Mouse (Mus musculus) neutrophil, adult 59 days (primary cell): ENCODE data around the gene Mrpl49. TPM values are rescaled to one million over a fixed set of nuclear protein-coding genes. Genes with fewer than 3 reads are reported as not detected.

Experiments used
- total RNA-seq, 2 experiments: library from RNA; stranded (reverse); gene quantifications; 1 replicate in 1 of 2; 2 replicates in 1 of 2; pipeline ENCODE4 v1.2.4; 2023

Mrpl49 gene
- 10 to 100 TPM; 15.8 to 16.7 TPM for total RNA-seq

DNA sequence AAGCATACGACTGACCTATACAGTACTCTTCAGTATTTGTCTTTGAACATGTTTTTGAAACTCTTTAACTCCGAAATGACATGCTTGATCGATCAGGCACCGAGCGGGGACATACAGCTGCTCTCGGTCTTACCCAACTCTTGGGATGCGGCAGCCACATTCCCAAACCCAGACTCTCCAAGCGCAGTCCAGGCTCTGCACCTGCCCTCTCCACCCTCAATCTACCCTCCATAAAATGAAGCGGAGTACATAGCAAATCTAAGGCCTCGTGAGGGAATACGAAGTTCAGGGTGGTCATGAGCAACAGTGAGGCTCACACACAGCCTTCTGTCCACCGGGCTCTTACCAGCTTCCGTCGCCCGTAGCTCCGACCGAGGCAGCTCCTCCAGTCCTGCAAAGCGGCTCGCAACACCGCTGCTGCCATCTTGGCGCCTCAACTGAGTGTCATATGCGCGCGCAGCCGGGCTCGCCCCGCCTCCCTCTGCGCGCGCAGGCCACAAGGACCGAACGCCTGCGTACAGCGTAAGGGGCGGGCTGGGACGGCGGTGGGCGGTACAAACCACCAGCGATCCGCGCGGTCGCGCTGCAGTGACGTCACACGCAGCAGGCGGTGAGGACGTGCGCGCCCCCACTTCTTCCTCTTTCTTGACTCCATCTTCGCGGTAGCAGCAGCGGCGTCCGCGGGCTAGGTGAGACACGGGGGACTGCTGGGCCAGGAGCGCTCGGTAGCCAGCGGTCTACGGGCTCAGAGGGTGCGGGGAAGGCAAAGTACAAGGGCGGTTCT lies at the start of gene Mrpl49, which contains the start of gene Fau:
Gene Mrpl49, minus strand, starts transcription at position 473 of the 784 bp plus-strand sequence.
Gene Fau, plus strand, starts transcription at position 532 of the 784 bp plus-strand sequence.

GRCm38 (mm10) chr19:6105586-6105985 lies 48.0 kb upstream of the Mrpl49 start, which contains the start of gene Naaladl1:
Naaladl1 (plus strand) TSS chr19:6105782.

GRCm38 (mm10) chr19:6094119-6094518 lies 36.5 kb upstream of the Mrpl49 start, which contains the start of gene AC131692.1:
AC131692.1 (plus strand) TSS chr19:6094419.

GRCm38 (mm10) chr19:6084478-6085248 lies 27.1 kb upstream of the Mrpl49 start, which contains the start of the genes Zfpl1 and Cdca5:
Zfpl1 (minus strand) TSS chr19:6084956.
Cdca5 (plus strand) TSS chr19:6084983.

DNA sequence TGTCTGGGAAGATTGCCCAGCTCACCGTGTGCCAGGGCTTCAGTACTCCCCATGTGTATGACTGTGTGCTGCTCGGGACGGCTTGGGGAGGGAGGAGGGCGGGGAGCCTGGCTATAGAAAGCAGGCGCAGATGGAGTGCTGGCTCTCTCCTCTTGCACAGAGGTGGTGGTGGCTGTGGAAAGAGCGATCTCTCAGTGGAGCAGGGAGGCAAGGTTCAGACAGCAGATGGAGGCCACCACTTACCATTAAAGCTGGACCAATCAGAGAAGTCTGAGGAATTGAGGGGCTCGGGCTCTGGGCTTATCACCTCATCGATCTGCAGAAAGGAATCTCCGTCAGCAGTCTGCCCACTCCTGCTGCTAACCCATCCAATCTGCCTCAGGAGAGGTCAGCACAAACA lies 24.6 kb upstream of the Mrpl49 start, which contains the start of gene Gm28374:
Gene Gm28374, minus strand, starts transcription at position 101 of the 400 bp plus-strand sequence.

DNA sequence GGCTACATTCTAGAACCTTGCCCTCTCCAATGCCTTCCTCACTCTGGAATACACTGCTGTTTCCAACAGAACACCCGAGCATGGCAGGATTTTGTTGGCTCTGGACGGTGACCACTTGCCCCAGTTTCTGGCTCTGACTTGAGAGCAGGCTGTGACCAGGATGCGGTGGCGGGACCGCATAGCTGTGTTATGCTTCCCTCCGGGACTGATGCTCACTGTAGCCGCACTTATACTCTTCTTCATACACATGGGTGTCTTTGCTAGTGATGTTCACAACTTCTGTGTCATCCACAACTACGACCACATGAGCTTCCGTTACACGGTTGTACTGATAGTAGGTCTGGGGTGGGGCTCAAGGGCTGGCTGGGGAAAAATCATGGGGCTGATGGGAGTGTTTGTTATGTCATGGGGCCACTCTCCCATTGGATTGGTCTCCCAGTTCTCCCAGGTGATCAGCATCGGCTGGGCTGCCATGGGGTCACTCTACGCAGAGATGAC lies 22.4 kb upstream of the Mrpl49 start, which contains the start of gene Tmem262:
Gene Tmem262, plus strand, starts transcription at position 51 of the 498 bp plus-strand sequence.

DNA sequence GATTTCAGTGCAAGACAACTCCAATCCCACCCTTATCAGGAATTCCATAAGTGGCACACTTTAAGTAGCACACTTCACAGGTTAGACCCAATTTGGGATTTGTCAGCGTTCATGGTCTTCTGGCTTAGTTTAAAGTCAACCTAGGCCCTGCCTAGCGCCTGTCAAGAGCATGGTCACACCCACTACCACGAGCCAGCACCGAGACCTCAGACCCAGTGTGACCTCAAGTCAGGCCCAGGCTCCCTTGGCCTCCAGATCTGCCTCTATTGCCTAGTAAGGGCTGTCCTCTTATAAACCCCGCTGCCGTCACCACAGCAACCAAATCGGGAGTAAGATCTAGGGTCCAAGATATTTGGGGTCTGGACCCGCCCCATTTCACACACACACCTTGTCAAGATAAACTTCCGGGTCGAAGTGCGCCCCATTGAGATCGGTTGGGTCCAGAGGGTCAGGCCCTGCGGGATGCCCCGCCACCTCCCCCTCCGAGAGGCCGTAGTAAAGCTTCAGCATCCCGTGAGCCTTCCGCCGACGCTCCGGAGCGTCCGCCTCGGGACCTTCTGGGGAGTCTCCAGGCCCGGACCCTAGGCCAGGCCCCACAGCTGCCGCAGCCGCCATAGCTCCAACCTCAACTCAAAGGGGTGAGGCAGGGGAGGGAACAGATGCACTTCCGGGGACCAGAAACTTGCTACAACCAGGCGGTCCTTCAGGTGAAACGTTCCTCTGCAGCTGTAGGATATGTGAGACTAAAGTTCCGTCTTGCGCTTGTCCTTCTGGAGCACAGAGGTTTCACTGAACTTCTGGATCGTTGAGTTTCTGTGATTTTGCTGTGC lies 19.2 kb upstream of the Mrpl49 start, which contains the start of gene Vps51:
Gene Vps51, minus strand, starts transcription at position 668 of the 830 bp plus-strand sequence.

DNA sequence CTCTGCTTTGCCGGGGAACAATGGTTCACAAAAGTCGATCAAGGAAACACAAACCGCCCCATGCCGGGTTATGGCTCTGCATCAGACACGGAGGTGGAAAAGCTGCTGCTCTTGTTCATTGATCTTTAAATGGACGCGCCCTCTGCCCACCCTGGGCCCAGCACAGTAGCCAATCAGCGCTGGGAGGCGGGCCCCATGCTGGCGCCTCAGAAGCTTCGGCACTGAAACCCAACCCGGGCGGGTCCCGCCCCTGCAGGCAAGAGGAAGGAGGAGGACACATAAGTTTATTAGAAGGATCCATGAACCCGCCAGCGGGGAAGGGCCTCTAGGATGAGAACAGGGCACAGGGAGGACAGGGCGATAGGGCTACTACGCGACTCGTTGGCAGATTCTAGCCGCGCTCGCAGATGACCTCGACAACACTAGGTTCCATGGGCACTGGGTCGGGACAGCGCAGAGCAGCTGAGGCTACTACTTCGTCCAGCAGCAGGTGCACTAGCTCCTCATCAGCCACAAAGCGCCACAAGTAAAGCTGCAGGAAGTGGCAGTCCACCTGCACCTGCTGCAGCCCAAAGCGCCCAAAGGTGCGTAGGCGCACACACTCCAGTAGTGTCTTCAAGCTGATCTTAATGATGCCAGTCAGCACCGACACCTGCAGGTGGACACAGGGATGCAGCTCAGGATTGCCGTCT lies 10.3 kb upstream of the Mrpl49 start, which contains the start of gene Tm7sf2:
Gene Tm7sf2, minus strand, starts transcription at position 650 of the 692 bp plus-strand sequence.

DNA sequence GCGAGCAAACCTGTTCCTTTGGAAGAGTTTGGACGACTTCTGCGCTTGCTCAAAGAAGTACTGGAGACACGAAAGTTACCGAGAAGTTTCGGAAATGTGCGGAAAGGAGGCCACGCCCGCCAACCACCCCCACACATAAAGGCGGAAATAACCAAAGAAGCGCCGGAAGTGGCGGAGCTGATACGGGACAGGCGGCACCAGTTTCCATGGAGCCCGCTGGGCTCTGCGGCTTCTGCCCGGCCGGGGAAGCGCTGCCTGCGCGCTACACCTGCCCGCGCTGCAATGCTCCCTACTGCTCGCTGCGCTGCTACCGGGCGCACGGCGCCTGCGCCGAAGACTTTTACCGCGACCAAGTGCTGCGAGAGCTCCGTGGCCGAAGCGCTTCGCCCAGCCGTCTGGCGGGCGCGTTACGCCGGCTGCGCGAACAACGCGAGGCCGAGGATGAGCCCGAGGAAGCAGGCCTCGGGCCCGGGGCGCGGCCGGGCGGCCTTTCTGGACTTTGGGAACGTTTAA lies 3.5 kb upstream of the Mrpl49 start, which contains the start of gene Znhit2:
Gene Znhit2, plus strand, starts transcription at position 172 of the 513 bp plus-strand sequence.

DNA sequence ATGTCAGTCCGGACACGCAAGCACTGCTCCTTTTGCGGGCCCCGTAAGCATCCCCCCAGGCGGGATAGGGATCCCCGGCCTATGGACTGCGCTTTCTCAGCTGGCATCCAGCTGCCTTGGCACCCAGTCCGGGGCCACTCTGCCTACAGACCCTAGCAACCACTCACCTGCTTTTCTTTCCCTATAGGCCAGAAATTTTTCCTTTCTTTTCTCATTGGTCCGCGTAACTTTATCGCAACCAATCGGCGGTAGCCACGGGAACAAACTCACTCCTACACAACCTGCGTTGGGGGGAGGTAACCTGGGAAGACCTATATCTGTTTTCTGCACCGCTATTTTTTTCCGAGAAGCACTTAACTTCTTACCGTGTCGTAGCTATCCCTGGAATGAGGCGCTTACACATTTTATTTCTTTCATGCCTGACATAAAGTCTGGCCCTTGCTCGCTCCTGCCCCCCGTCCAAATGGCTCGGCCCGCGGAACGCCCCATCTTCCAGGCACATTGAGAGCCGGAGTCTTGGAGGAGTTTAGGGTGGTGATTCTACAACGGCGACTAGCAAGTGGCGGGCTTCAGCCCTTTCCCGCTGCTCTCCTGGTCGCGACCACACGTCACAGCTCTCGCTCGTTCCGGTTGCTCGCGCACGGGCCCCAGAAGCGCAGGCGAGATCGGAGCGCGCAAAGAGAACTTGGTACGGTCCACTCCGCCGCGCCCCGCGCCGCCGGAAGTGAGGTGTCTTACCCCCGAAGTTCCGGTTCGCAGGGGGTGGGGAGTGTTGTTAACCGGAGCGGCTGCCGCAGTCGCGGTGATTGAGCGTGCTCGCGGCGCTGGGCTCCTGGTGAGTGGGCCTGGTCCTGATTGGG lies 11.1 kb downstream of the Mrpl49 start, which contains the start of gene Syvn1:
Gene Syvn1, plus strand, starts transcription at position 283 of the 860 bp plus-strand sequence.

DNA sequence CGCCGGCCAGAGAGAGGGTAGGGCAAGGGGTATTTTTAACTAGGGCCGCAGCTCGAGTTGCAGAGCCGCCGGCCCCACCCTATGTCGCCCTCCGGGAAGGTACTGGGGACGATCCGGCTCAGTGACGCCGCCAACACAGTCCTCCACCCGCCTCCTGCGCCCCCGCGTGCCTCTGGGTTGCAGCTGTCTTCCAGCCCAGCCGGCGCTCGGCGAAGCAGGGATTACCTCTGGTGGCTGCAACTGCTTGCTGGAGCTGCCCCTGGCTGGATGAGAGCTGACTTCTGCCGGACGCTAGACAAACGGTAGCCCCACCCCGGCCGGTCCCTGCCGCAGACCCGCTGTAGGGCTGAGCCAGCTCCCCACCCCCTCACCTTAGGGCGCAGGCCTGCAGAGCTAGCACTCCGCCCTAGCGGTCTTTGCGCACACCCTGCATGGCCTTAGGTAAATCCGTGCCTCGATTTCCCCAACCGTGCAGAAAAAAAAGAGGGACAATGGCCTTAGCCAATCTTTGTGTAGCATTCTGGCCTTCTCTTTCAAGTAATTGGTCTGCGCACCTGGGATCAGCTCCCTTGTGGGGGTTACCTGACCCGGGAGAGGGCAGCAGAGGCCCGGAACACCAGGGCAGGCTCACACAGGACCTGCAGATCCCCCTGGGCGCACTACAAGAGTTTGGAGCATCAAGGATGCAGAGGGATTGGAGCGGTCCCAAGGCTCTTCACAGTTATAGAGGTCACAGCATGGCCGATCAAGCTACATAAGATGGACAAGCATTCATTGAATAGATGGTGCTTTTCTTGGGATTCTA lies 41.9 kb downstream of the Mrpl49 start, which contains the start of gene Capn1:
Gene Capn1, minus strand, starts transcription at position 387 of the 805 bp plus-strand sequence.

Other genes starting within 250 kb of the Mrpl49 start
- 10 to 100 TPM; 56.7 to 60.3 TPM for gene Frmd8, start 182.5 kb downstream of the Mrpl49 start, total RNA-seq
- gene Slc25a45, start 180.0 kb downstream of the Mrpl49 start, total RNA-seq = 10 to 100 TPM; 54.1 to 58.0 TPM
- 1 to 10 TPM; 1.6 to 2.0 TPM for gene Tigd3, start 163.6 kb downstream of the Mrpl49 start, total RNA-seq
- gene Dpf2, start 144.8 kb downstream of the Mrpl49 start, total RNA-seq = 100 to 1,000 TPM; 109 to 122 TPM
- 1 to 10 TPM; 4.5 to 5.0 TPM for gene Cdc42ep2, start 133.0 kb downstream of the Mrpl49 start, total RNA-seq
- 10 to 100 TPM; 30.9 to 35.0 TPM for gene Pola2, start 93.6 kb downstream of the Mrpl49 start, total RNA-seq
- gene Slc22a20, start 71.6 kb downstream of the Mrpl49 start, total RNA-seq = 1 to 10 TPM; 2.0 to 2.5 TPM
- 100 to 1,000 TPM; 247 to 265 TPM for gene Capn1, start 41.9 kb downstream of the Mrpl49 start, total RNA-seq
- 10 to 100 TPM; 45.6 to 51.2 TPM for gene Syvn1, start 11.2 kb downstream of the Mrpl49 start, total RNA-seq
- 1,000 to 10,000 TPM; 1,540 to 1,651 TPM for gene Fau, start 59 bp upstream of the Mrpl49 start, total RNA-seq
- 10 to 100 TPM; 11.2 to 11.7 TPM for gene Znhit2, start 3.4 kb upstream of the Mrpl49 start, total RNA-seq
- gene Tm7sf2, start 10.6 kb upstream of the Mrpl49 start, total RNA-seq = 1 to 10 TPM; 9.6 to 9.7 TPM
- 10 to 100 TPM; 70.3 to 87.1 TPM for gene Vps51, start 19.4 kb upstream of the Mrpl49 start, total RNA-seq
- not detected for gene Tmem262, start 22.2 kb upstream of the Mrpl49 start, total RNA-seq
- under 1 TPM in 1 of 2 experiments, not detected in 1; 0.71 TPM for gene Gm28374, start 24.5 kb upstream of the Mrpl49 start, total RNA-seq
- gene Zfpl1, start 27.2 kb upstream of the Mrpl49 start, total RNA-seq = 10 to 100 TPM; 38.5 to 39.7 TPM
- gene Cdca5, start 27.2 kb upstream of the Mrpl49 start, total RNA-seq = 10 to 100 TPM; 26.1 to 30.9 TPM
- gene AC131692.1, start 36.6 kb upstream of the Mrpl49 start, total RNA-seq = 1 to 10 TPM; 1.1 to 1.9 TPM
- gene Naaladl1, start 48.0 kb upstream of the Mrpl49 start, total RNA-seq = under 1 TPM; 0.49 to 0.60 TPM
- gene Sac3d1, start 60.9 kb upstream of the Mrpl49 start, total RNA-seq = 1 to 10 TPM; 5.2 to 6.0 TPM
- gene Snx15, start 70.5 kb upstream of the Mrpl49 start, total RNA-seq = 10 to 100 TPM; 13.6 to 17.3 TPM
- gene Batf2, start 83.2 kb upstream of the Mrpl49 start, total RNA-seq = under 1 TPM in 1 of 2 experiments, not detected in 1; 0.42 TPM
- 10 to 100 TPM; 11.0 to 12.8 TPM for gene Arl2, start 83.8 kb upstream of the Mrpl49 start, total RNA-seq
- gene Majin, start 126.6 kb upstream of the Mrpl49 start, total RNA-seq = not detected
- not detected for gene Gpha2, start 168.6 kb upstream of the Mrpl49 start, total RNA-seq
- 10 to 100 TPM; 14.6 to 20.9 TPM for gene Ppp2r5b, start 178.1 kb upstream of the Mrpl49 start, total RNA-seq
- 100 to 1,000 TPM; 186 to 206 TPM for gene Atg2a, start 183.9 kb upstream of the Mrpl49 start, total RNA-seq
- gene Ehd1, start 218.9 kb upstream of the Mrpl49 start, total RNA-seq = 100 to 1,000 TPM; 224 to 254 TPM
- gene Cdc42bpg, start 248.7 kb upstream of the Mrpl49 start, total RNA-seq = 10 to 100 TPM; 10.1 to 13.7 TPM